Mouse (Mus musculus) liver, embryonic 16.5 days (tissue): ENCODE measurements around the gene AL607142.1. TPM values are rescaled to one million over a fixed set of nuclear protein-coding genes. Genes with fewer than 3 reads are reported as not detected.

Experiments used
- ATAC-seq: fragments of 200-750 bp; cut with Nextera tagmentation; 2 replicates; pipeline ENCODE4 v1.8.0; 2017; ENCODE audit warnings: low read depth, mild to moderate bottlenecking, moderate number of reproducible peaks, moderate library complexity
- H3K27ac ChIP-seq: fragments of 300-500 bp; sonication (generic); 2 replicates; pipeline ENCODE4 v1.5.1; 2014; ENCODE audit warnings: mild to moderate bottlenecking, low read length
- H3K27me3 ChIP-seq: fragments of 300-500 bp; sonication (generic); 2 replicates; pipeline ENCODE4 v1.6.1; 2014; ENCODE audit warnings: low read depth, low read length, mixed read lengths; ENCODE audit not compliant: control insufficient read depth, insufficient read depth
- H3K36me3 ChIP-seq: fragments of 300-500 bp; sonication (generic); 2 replicates; pipeline ENCODE4 v1.6.1; 2014; ENCODE audit warnings: mild to moderate bottlenecking; ENCODE audit not compliant: control insufficient read depth, insufficient read depth
- H3K4me1 ChIP-seq: fragments of 300-500 bp; sonication (generic); 2 replicates; pipeline ENCODE4 v1.6.1; 2014; ENCODE audit warnings: low read depth, low read length, mixed read lengths; ENCODE audit not compliant: control insufficient read depth
- H3K4me2 ChIP-seq: fragments of 300-500 bp; sonication (generic); 2 replicates; pipeline ENCODE4 v1.6.1; 2014; ENCODE audit warnings: low read depth, low read length, mixed read lengths
- H3K4me3 ChIP-seq: fragments of 300-500 bp; sonication (generic); 2 replicates; pipeline ENCODE4 v1.5.1; 2014; ENCODE audit warnings: low read depth, mild to moderate bottlenecking, low read length
- H3K9ac ChIP-seq: fragments of 300-500 bp; sonication (generic); 2 replicates; pipeline ENCODE4 v1.6.1; 2014; ENCODE audit warnings: low read depth, low read length
- H3K9me3 ChIP-seq: fragments of 300-500 bp; sonication (generic); replicated peaks from 2 replicates; pipeline ENCODE4 v1.6.1; 2016; ENCODE audit warnings: low read length; ENCODE audit not compliant: control insufficient read depth
- WGBS: fragments of 180-500 bp; shearing (Covaris S2); extraction: QIAGEN DNeasy Blood & Tissue Kit; methylation state at CpG from one replicate; pipeline ENCODE4 v1.1.7; 2014; ENCODE audit not compliant: insufficient replicate concordance; 5-methylcytosine and 5-hydroxymethylcytosine counted together
- polyA plus RNA-seq: library from polyadenylated mRNA; unstranded; fragments of >200 nt; fragmentation: Nextera tagmentation; extraction: Ambion mirVana; gene quantifications from 2 replicates; pipeline ENCODE4 v1.2.1, GENCODE M21; 2015

The AL607142.1 gene
- not detected in 2 replicates for polyA plus RNA-seq

DNA sequence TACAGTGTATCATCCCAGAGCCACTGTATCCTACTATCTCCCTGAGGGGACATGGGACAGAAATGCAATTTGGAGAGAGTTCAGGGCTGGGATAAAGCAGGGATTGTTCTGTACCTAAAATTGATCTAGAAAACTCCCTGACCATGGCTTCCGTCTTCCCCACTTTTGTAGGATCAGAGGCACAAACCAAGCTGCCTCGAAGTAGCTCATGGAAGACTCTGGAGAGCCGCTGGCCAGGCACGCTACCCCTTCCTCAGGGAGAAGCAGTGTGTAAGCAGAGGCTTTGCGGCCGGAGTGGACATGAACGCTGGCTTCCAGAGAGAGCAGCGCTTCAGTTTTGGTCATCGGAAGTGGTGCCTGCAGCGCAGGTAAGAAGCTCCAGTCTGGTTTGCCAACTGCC is at the start of gene AL607142.1:
Gene AL607142.1, plus strand, starts transcription at position 301 of the 400 bp plus-strand sequence.
- Histone ChIP-seq H3K4me2 (no peak within 1 kb of the TSS), H3K27ac (no peak within 1 kb of the TSS), H3K4me1 (no peaks in the 10 kb centered on the region), H3K9ac (no peak within 1 kb of the TSS), H3K4me3 (no peak within 1 kb of the TSS), H3K27me3 (no peaks in the 10 kb centered on the region), H3K9me3 (no peaks in the 10 kb centered on the region), H3K36me3 (no peaks in the 10 kb centered on the region)
- ATAC-seq = no peak
- 72% methylated on average over 10 of the region's 10 CpGs for WGBS

- no peak overlapping the region for H3K9ac ChIP-seq
- H3K27ac ChIP-seq = no peak overlapping the region
- H3K4me3 ChIP-seq = no peak overlapping the region
- ATAC-seq = no peak
- H3K4me1 ChIP-seq = no peaks in the 10 kb centered on the region
- H3K27me3 ChIP-seq = no peaks in the 10 kb centered on the region
- H3K4me2 ChIP-seq = no peak overlapping the region
- 46% methylated on average over 5 of the region's 5 CpGs for WGBS
- no peaks in the 10 kb centered on the region for H3K9me3 ChIP-seq
- no peaks in the 10 kb centered on the region for H3K36me3 ChIP-seq
Observed at GRCm38 (mm10) chr4:120018426-120018825, 46.4 kb upstream of the AL607142.1 start.

- ATAC-seq = no peak
- no peak overlapping the region for H3K27ac ChIP-seq
- H3K9me3 ChIP-seq = no peaks in the 10 kb centered on the region
- no peak overlapping the region for H3K9ac ChIP-seq
- no peak overlapping the region for H3K4me3 ChIP-seq
- no peaks in the 10 kb centered on the region for H3K4me1 ChIP-seq
- H3K36me3 ChIP-seq = no peaks in the 10 kb centered on the region
- H3K27me3 ChIP-seq = no peaks in the 10 kb centered on the region
- H3K4me2 ChIP-seq = no peak overlapping the region
- WGBS = 36% methylated on average over 3 of the region's 3 CpGs
Observed at GRCm38 (mm10) chr4:120022392-120022791, 42.4 kb upstream of the AL607142.1 start.

DNA sequence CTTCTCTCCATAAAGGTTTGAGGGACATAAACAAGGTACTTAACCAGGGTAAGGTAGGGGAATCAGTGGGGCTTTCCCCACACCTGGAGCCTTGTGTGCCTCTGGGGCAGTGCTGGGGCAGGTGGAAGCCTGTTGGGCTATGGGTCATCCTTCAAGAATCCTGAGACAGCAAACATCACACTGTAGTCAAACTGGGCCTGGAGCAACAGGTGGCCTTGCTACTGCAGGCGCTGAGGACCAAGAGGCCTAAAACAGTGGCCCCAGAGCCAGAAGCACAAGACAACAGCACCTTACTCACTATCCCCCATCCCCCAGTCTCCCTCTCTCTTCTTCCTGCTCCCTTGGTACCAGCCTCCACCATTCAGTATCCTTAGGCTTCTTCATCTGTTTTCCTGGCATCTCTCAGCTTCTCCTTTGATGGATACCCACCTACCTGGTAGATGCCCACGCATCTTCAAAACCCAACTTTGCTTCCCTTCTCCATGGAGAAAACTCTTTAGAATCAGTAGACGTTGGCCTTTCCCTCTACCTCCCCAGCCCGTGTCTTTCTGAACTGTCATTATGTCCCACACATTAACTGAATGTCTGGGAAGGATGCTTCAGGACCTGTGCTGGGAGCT is 41.5 kb upstream of the AL607142.1 start:
- Histone ChIP-seq H3K27me3 (no peaks in the 10 kb centered on the region), H3K4me1 (no peaks in the 10 kb centered on the region), H3K9ac (no peak overlapping the region), H3K36me3 (no peaks in the 10 kb centered on the region), H3K27ac (no peak overlapping the region), H3K4me2 (no peak overlapping the region), H3K9me3 (no peaks in the 10 kb centered on the region), H3K4me3 (no peak overlapping the region)
- WGBS = 58% methylated on average over 4 of the region's 4 CpGs
- no peak for ATAC-seq

GRCm38 (mm10) chr4:120024071-120024470 is 40.7 kb upstream of the AL607142.1 start:
- no peak overlapping the region for H3K27ac ChIP-seq
- no peak for ATAC-seq
- 53% methylated on average over 10 of the region's 10 CpGs for WGBS

DNA sequence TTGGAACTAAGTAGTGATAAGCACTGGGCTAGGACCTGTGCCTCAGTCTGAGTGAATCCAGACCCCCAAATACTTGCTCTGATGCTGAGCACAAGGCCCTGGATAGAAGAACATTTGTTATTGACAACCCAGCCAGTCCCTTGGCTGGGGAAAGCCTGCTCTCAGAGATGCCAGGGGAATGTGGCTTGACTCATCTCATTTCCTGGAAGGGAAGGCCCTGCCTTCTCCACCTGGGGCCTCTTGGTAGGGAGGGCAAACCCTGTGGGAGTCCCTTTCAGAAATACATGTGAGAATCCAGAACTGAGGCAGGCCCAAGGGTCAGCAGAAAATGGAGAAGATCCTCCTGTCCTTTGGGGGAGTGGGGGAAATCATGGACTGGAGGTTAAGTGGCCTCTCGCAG is 37.1 kb upstream of the AL607142.1 start:
- Histone ChIP-seq H3K36me3 (no peaks in the 10 kb centered on the region), H3K4me2 (no peak overlapping the region), H3K27ac (no peak overlapping the region), H3K9me3 (no peaks in the 10 kb centered on the region), H3K4me1 (no peaks in the 10 kb centered on the region), H3K9ac (no peak overlapping the region), H3K27me3 (peaks cover 12% of the 10 kb centered on the region), H3K4me3 (no peak overlapping the region)
- no peak for ATAC-seq
- WGBS = 48% methylated on average over 1 of the region's 1 CpGs

More at GRCm38 (mm10) chr4:120024071-120024470, 40.7 kb upstream of the AL607142.1 start:
- H3K36me3 ChIP-seq = no peaks in the 10 kb centered on the region
- H3K27me3 ChIP-seq = no peaks in the 10 kb centered on the region
- no peak overlapping the region for H3K4me3 ChIP-seq
- H3K9me3 ChIP-seq = no peaks in the 10 kb centered on the region
- H3K4me2 ChIP-seq = no peak overlapping the region
- no peaks in the 10 kb centered on the region for H3K4me1 ChIP-seq
- no peak overlapping the region for H3K9ac ChIP-seq

- H3K4me1 ChIP-seq = no peaks in the 10 kb centered on the region
- 39% methylated on average over 1 of the region's 1 CpGs for WGBS
- H3K9me3 ChIP-seq = no peaks in the 10 kb centered on the region
- no peaks in the 10 kb centered on the region for H3K36me3 ChIP-seq
- H3K4me3 ChIP-seq = no peak overlapping the region
- ATAC-seq = no peak
- no peak overlapping the region for H3K27ac ChIP-seq
- no peak overlapping the region for H3K9ac ChIP-seq
- no peak overlapping the region for H3K4me2 ChIP-seq
- peaks cover 28% of the 10 kb centered on the region for H3K27me3 ChIP-seq
Observed at GRCm38 (mm10) chr4:120029937-120030336, 34.9 kb upstream of the AL607142.1 start.

DNA sequence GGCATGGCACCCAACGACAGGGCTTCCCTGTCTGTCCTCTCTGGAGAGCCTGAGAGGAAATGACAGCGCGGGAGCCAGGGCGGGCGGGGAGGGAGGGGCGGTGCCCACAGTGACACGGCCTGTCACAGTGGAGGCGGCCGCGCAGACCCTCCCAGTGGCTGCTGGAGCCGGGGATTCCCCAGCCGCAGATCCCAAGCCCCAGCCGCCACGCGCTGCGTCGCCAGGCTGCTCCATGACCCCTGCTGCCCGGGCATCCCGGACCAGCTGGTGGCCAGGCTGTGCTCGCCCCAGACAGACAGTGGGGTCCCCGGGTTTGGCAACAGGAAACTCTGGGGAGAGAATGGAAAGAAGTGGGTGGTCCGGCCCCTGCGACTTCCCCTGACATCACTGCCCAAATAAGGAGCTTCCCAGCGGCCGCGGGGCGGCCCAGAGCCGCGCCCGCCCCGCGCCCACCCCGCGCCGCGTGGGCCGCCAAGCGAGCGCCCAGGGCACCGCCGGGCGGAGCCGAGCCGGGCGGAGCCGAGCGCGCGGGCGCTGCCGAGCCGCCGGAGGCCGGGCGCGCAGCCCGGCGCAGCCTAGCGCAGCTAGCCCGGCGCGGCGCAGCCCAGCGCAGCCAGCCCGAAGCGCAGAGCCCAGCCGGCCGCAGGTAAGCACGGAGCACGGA is 32.3 kb upstream of the AL607142.1 start:
- peak overlapping the region; percentile 46 for H3K4me3 ChIP-seq
- H3K27ac ChIP-seq = no peak overlapping the region
- no peaks in the 10 kb centered on the region for H3K4me1 ChIP-seq
- H3K27me3 ChIP-seq = peaks cover 28% of the 10 kb centered on the region
- H3K4me2 ChIP-seq = peak overlapping the region; percentile 62
- WGBS = under 1% methylated on average over 63 of the region's 70 CpGs
- H3K9ac ChIP-seq = no peak overlapping the region
- ATAC-seq = peak; percentile 62
- no peaks in the 10 kb centered on the region for H3K9me3 ChIP-seq
- no peaks in the 10 kb centered on the region for H3K36me3 ChIP-seq

GRCm38 (mm10) chr4:120032984-120033355 is 31.8 kb upstream of the AL607142.1 start:
- H3K27me3 ChIP-seq = peaks cover 28% of the 10 kb centered on the region
- H3K4me3 ChIP-seq = peak overlapping the region; percentile 46
- H3K4me2 ChIP-seq = peak overlapping the region; percentile 62
- H3K9ac ChIP-seq = no peak overlapping the region
- no peaks in the 10 kb centered on the region for H3K4me1 ChIP-seq
- no peaks in the 10 kb centered on the region for H3K9me3 ChIP-seq
- 1% methylated on average over 38 of the region's 38 CpGs for WGBS
- H3K27ac ChIP-seq = no peak overlapping the region
- H3K36me3 ChIP-seq = no peaks in the 10 kb centered on the region
- no peak for ATAC-seq
